Mouse (Mus musculus): Measurements from ENCODE around the gene Arhgap15. TPM values are rescaled to one million over a fixed set of nuclear protein-coding genes. Genes with fewer than 3 reads are reported as not detected.

Gene Arhgap15
- polyA plus RNA-seq, 1 experiment from 2014 or later = 1.4 TPM

- H3K4me2 ChIP-seq (replicated peaks) = no peak overlapping the region
Measured at GRCm38 (mm10) chr2:44309556-44309955, 560.9 kb downstream of the Arhgap15 start.

GRCm38 (mm10) chr2:44310095-44310748 is 561.6 kb downstream of the Arhgap15 start:
- Histone ChIP-seq H3K4me3 (no peak overlapping the region), H3K9ac (no peak overlapping the region), H3K27me3 (no peaks in the 10 kb centered on the region), H3K9me3 (replicated peaks) (no peaks in the 10 kb centered on the region), H3K27ac (no peak overlapping the region), H3K4me2 (replicated peaks) (no peak overlapping the region), H3K4me1 (peaks cover 12% of the 10 kb centered on the region; the same call in 1 of the 2 replicates), H3K36me3 (no peaks in the 10 kb centered on the region)
- 78% methylated on average over 11 of the region's 11 CpGs for WGBS
- peak; percentile 64 for ATAC-seq (ENCODE audit: low FRiP score)

More at GRCm38 (mm10) chr2:44309556-44309955, 560.9 kb downstream of the Arhgap15 start:
- Histone ChIP-seq H3K9ac (no peak overlapping the region), H3K9me3 (replicated peaks) (no peaks in the 10 kb centered on the region), H3K36me3 (no peaks in the 10 kb centered on the region), H3K4me3 (no peak overlapping the region), H3K27ac (no peak overlapping the region), H3K4me1 (peaks cover 19% of the 10 kb centered on the region; the same call in 1 of the 2 replicates), H3K27me3 (no peaks in the 10 kb centered on the region)
- WGBS = 92% methylated on average over 1 of the region's 1 CpGs
- no peak for ATAC-seq (ENCODE audit: low FRiP score)

- H3K27ac ChIP-seq = no peak overlapping the region
- H3K27me3 ChIP-seq = no peaks in the 10 kb centered on the region
- H3K36me3 ChIP-seq = no peaks in the 10 kb centered on the region
- no peak overlapping the region for H3K4me3 ChIP-seq
- H3K4me1 ChIP-seq = peaks cover 9% of the 10 kb centered on the region; the same call in 1 of the 2 replicates
- no peaks in the 10 kb centered on the region for H3K9me3 ChIP-seq (replicated peaks)
- peak overlapping the region; percentile 44 for H3K4me2 ChIP-seq (replicated peaks)
- ATAC-seq (ENCODE audit: low FRiP score) = peak; percentile 54
- 3% methylated on average over 10 of the region's 10 CpGs for WGBS
- H3K9ac ChIP-seq = no peak overlapping the region
Measured at GRCm38 (mm10) chr2:44311216-44311615, 562.6 kb downstream of the Arhgap15 start.

GRCm38 (mm10) chr2:44313573-44313972 is 564.9 kb downstream of the Arhgap15 start:
- Histone ChIP-seq H3K4me3 (no peak overlapping the region), H3K27ac (no peak overlapping the region), H3K27me3 (no peaks in the 10 kb centered on the region), H3K4me1 (peaks cover 9% of the 10 kb centered on the region; the same call in 1 of the 2 replicates), H3K36me3 (no peaks in the 10 kb centered on the region), H3K9me3 (replicated peaks) (no peaks in the 10 kb centered on the region), H3K9ac (no peak overlapping the region), H3K4me2 (replicated peaks) (no peak overlapping the region)
- no peak for ATAC-seq (ENCODE audit: low FRiP score)
- WGBS = 82% methylated on average over 3 of the region's 3 CpGs

GRCm38 (mm10) chr2:44318436-44318835 is 569.8 kb downstream of the Arhgap15 start:
- ATAC-seq (ENCODE audit: low FRiP score) = no peak
- Histone ChIP-seq H3K9ac (no peak overlapping the region), H3K9me3 (replicated peaks) (no peaks in the 10 kb centered on the region), H3K36me3 (no peaks in the 10 kb centered on the region), H3K4me3 (no peak overlapping the region), H3K4me2 (replicated peaks) (no peak overlapping the region), H3K27me3 (no peaks in the 10 kb centered on the region), H3K4me1 (no peaks in the 10 kb centered on the region), H3K27ac (no peak overlapping the region)
- WGBS = 73% methylated on average over 6 of the region's 6 CpGs

GRCm38 (mm10) chr2:44319479-44319878 is 570.9 kb downstream of the Arhgap15 start:
- Histone ChIP-seq H3K4me1 (no peaks in the 10 kb centered on the region), H3K4me2 (replicated peaks) (no peak overlapping the region), H3K9ac (no peak overlapping the region), H3K9me3 (replicated peaks) (no peaks in the 10 kb centered on the region), H3K4me3 (no peak overlapping the region), H3K36me3 (no peaks in the 10 kb centered on the region), H3K27ac (no peak overlapping the region), H3K27me3 (no peaks in the 10 kb centered on the region)
- 86% methylated on average over 4 of the region's 4 CpGs for WGBS
- ATAC-seq (ENCODE audit: low FRiP score) = no peak

GRCm38 (mm10) chr2:44323813-44324212 is 575.2 kb downstream of the Arhgap15 start:
- no peak overlapping the region for H3K4me2 ChIP-seq (replicated peaks)
- no peaks in the 10 kb centered on the region for H3K27me3 ChIP-seq
- H3K9ac ChIP-seq = no peak overlapping the region
- WGBS = 95% methylated on average over 4 of the region's 4 CpGs
- no peak overlapping the region for H3K4me3 ChIP-seq
- no peaks in the 10 kb centered on the region for H3K4me1 ChIP-seq
- H3K36me3 ChIP-seq = no peaks in the 10 kb centered on the region
- no peak overlapping the region for H3K27ac ChIP-seq
- no peak for ATAC-seq (ENCODE audit: low FRiP score)
- no peaks in the 10 kb centered on the region for H3K9me3 ChIP-seq (replicated peaks)

GRCm38 (mm10) chr2:44333295-44333694 is 584.7 kb downstream of the Arhgap15 start:
- H3K9me3 ChIP-seq (replicated peaks) = no peaks in the 10 kb centered on the region
- no peak overlapping the region for H3K4me2 ChIP-seq (replicated peaks)
- no peaks in the 10 kb centered on the region for H3K27me3 ChIP-seq
- no peaks in the 10 kb centered on the region for H3K36me3 ChIP-seq
- H3K4me3 ChIP-seq = no peak overlapping the region
- H3K4me1 ChIP-seq = no peaks in the 10 kb centered on the region
- H3K9ac ChIP-seq = no peak overlapping the region
- no peak for ATAC-seq (ENCODE audit: low FRiP score)
- WGBS = 81% methylated on average over 4 of the region's 4 CpGs
- no peak overlapping the region for H3K27ac ChIP-seq

- 70% methylated on average over 3 of the region's 3 CpGs for WGBS
- no peaks in the 10 kb centered on the region for H3K4me1 ChIP-seq
- H3K9me3 ChIP-seq (replicated peaks) = no peaks in the 10 kb centered on the region
- ATAC-seq (ENCODE audit: low FRiP score) = no peak
- H3K9ac ChIP-seq = no peak overlapping the region
- H3K27ac ChIP-seq = no peak overlapping the region
- H3K36me3 ChIP-seq = no peaks in the 10 kb centered on the region
- H3K27me3 ChIP-seq = no peaks in the 10 kb centered on the region
- no peak overlapping the region for H3K4me3 ChIP-seq
- H3K4me2 ChIP-seq (replicated peaks) = no peak overlapping the region
Measured at GRCm38 (mm10) chr2:44334006-44334405, 585.4 kb downstream of the Arhgap15 start.

GRCm38 (mm10) chr2:44334517-44334916 is 585.9 kb downstream of the Arhgap15 start:
- Histone ChIP-seq H3K9me3 (replicated peaks) (no peaks in the 10 kb centered on the region), H3K27me3 (no peaks in the 10 kb centered on the region), H3K4me2 (replicated peaks) (no peak overlapping the region), H3K4me1 (no peaks in the 10 kb centered on the region), H3K9ac (no peak overlapping the region), H3K36me3 (no peaks in the 10 kb centered on the region), H3K27ac (no peak overlapping the region), H3K4me3 (no peak overlapping the region)
- no peak for ATAC-seq (ENCODE audit: low FRiP score)
- 48% methylated on average over 2 of the region's 2 CpGs for WGBS

GRCm38 (mm10) chr2:44336720-44337354 is 588.2 kb downstream of the Arhgap15 start:
- 82% methylated on average over 5 of the region's 5 CpGs for WGBS
- no peak overlapping the region for H3K4me2 ChIP-seq (replicated peaks)
- no peak overlapping the region for H3K9ac ChIP-seq
- H3K27ac ChIP-seq = no peak overlapping the region
- no peak overlapping the region for H3K4me3 ChIP-seq
- no peaks in the 10 kb centered on the region for H3K9me3 ChIP-seq (replicated peaks)
- ATAC-seq (ENCODE audit: low FRiP score) = no peak
- H3K27me3 ChIP-seq = no peaks in the 10 kb centered on the region
- H3K36me3 ChIP-seq = no peaks in the 10 kb centered on the region
- no peaks in the 10 kb centered on the region for H3K4me1 ChIP-seq

- no peak overlapping the region for H3K4me3 ChIP-seq
- H3K27ac ChIP-seq = no peak overlapping the region
- no peak overlapping the region for H3K4me2 ChIP-seq (replicated peaks)
- H3K9ac ChIP-seq = no peak overlapping the region
- no peak for ATAC-seq (ENCODE audit: low FRiP score)
- H3K36me3 ChIP-seq = no peaks in the 10 kb centered on the region
- WGBS = 86% methylated on average over 6 of the region's 6 CpGs
- H3K4me1 ChIP-seq = no peaks in the 10 kb centered on the region
- H3K27me3 ChIP-seq = no peaks in the 10 kb centered on the region
- no peaks in the 10 kb centered on the region for H3K9me3 ChIP-seq (replicated peaks)
Measured at GRCm38 (mm10) chr2:44338467-44338866, 589.8 kb downstream of the Arhgap15 start.

- ATAC-seq (ENCODE audit: low FRiP score) = no peak
Measured at GRCm38 (mm10) chr2:44341091-44341571, 592.5 kb downstream of the Arhgap15 start.

More at GRCm38 (mm10) chr2:44341091-44341571, 592.5 kb downstream of the Arhgap15 start:
- H3K9ac ChIP-seq = no peak overlapping the region
- H3K27ac ChIP-seq = no peak overlapping the region
- no peak overlapping the region for H3K4me2 ChIP-seq (replicated peaks)
- H3K36me3 ChIP-seq = no peaks in the 10 kb centered on the region
- no peak overlapping the region for H3K4me3 ChIP-seq
- H3K9me3 ChIP-seq (replicated peaks) = no peaks in the 10 kb centered on the region
- H3K27me3 ChIP-seq = no peaks in the 10 kb centered on the region
- H3K4me1 ChIP-seq = no peaks in the 10 kb centered on the region
- WGBS = 77% methylated on average over 10 of the region's 10 CpGs
